Mouse (Mus musculus) cortical plate, adult 2 months (tissue): ENCODE data around the gene St8sia1.

ENCODE experiments used
- CTCF ChIP-seq: fragments of 200-500 bp; IDR thresholded peaks from 2 replicates; pipeline ENCODE4 v1.5.1; 2011; ENCODE audit warnings: mild to moderate bottlenecking, control low read depth, low read length; ENCODE audit not compliant: insufficient read depth; ENCODE audit errors: extremely low read depth
- POLR2A ChIP-seq: fragments of 200-500 bp; IDR thresholded peaks from 2 replicates; pipeline ENCODE4 v1.6.1; 2011; ENCODE audit warnings: mild to moderate bottlenecking, low read length, control low read depth; ENCODE audit not compliant: insufficient read depth; ENCODE audit errors: extremely low read depth

DNA sequence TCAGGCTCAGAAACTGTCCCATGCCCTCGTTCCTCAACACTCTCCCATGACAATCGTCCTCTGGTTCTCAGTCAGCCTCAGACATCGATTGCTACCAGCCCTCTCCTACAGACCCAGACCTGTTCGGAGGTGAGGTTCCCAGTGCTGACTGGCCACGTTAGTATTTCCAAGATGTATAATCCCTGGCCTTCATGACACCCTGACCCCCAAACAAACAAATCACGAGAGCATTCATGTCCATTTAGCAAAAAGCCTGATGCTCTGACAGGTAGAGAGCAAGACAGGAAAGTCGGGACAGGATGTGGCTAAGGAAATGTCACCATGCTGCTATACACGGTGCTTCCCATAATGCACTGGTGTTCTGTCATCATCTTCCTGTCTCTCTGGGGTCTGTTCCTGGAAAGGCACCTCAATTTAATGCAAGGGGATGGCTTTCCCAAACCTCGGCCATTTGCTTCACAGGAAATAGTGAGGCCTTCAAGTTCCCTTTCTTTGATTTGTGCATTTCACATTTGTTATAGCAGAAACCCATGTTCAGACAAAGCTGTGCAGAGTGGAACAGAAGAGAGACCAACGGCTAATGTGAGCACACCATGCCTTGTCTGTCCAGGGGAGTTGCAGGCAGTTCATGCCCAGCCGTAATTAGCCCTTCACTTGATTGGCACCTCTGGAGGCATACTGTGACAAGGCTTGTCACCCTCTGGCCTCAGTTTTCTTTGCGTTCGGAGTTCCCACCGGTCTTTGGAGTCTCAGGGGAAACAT, 184.3 kb downstream of the St8sia1 start:
- no peak for TF ChIP-seq CTCF
- no peak for TF ChIP-seq POLR2A
